Mouse (Mus musculus) lung, adult 2 months (tissue): ENCODE measurements around the gene Fkbp2.

Source experiments
- CTCF ChIP-seq: fragments of 200-500 bp; IDR thresholded peaks from 2 replicates; pipeline ENCODE4 v1.5.1; 2011; ENCODE audit warnings: mild to moderate bottlenecking, low read length, control low read depth; ENCODE audit not compliant: insufficient read depth
- POLR2A ChIP-seq: fragments of 200-500 bp; IDR thresholded peaks from 2 replicates; pipeline ENCODE4 v1.6.1; 2011; ENCODE audit warnings: low read depth, mild to moderate bottlenecking, control low read depth, low read length, borderline replicate concordance; ENCODE audit errors: extremely low read depth

DNA sequence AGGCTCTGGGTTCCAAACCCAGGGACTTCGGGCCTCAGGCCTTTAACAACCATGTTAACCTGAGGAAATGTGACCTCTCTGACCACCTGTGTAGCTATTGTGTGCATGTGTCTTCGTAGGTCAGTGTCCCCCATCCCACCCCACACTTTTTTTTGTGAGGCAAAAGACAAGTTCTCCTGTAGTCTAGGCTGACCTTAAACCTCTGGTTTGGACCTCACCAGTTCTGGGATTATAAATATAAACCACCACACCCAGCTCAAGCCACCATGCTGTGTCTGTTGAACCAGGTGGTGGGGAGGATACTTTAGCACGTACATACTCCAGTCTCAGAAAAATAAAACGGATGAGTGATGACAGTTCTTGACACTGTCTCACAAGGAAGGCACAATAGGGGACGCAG, 30.4 kb downstream of the Fkbp2 start:
- TF ChIP-seq POLR2A (no peak), CTCF (no peak)
